Mouse (Mus musculus): ENCODE data around the gene B9d2. TPM values are rescaled to one million over a fixed set of nuclear protein-coding genes. Genes with fewer than 3 reads are reported as not detected.
A peak's percentile ranks its signal among the peaks of the same experiment; 100 is the strongest.

Gene B9d2
- 51.5 and 73.3 TPM in 2 replicates for polyA plus RNA-seq (2012; rRNA removed)

- peak; percentile 97 for DNase-seq (ENCODE audit: low read depth)
- peak; percentile 39; the same call in 1 of the 2 replicates for TF ChIP-seq POLR2A (IDR thresholded peaks at IDR 0.05; ENCODE audit: borderline replicate concordance, extremely low read depth, insufficient read depth, insufficient read length, poor library complexity, severe bottlenecking)
- no peak for TF ChIP-seq CTCF (IDR thresholded peaks at IDR 0.05; ENCODE audit: borderline replicate concordance, extremely low read depth, insufficient read depth, insufficient read length)
These were observed at the start of gene B9d2 for GRCm38 (mm10) chr7:25680514-25681258. Gene B9d2, plus strand, starts transcription at chr7:25680780.

- TF ChIP-seq POLR2A (IDR thresholded peaks at IDR 0.05; ENCODE audit: borderline replicate concordance, extremely low read depth, insufficient read depth, insufficient read length, poor library complexity, severe bottlenecking) (no peak), CTCF (IDR thresholded peaks at IDR 0.05; ENCODE audit: borderline replicate concordance, extremely low read depth, insufficient read depth, insufficient read length) (no peak)
- no peak for DNase-seq (ENCODE audit: low read depth)
These were observed 47.9 kb upstream of the B9d2 start for GRCm38 (mm10) chr7:25632679-25633078.

- TF ChIP-seq POLR2A (IDR thresholded peaks at IDR 0.05; ENCODE audit: borderline replicate concordance, extremely low read depth, insufficient read depth, insufficient read length, poor library complexity, severe bottlenecking) (no peak), CTCF (IDR thresholded peaks at IDR 0.05; ENCODE audit: borderline replicate concordance, extremely low read depth, insufficient read depth, insufficient read length) (no peak)
- DNase-seq (ENCODE audit: low read depth): no peak
These were observed 44.2 kb upstream of the B9d2 start for GRCm38 (mm10) chr7:25636373-25636772.

- no peak for TF ChIP-seq POLR2A (IDR thresholded peaks at IDR 0.05; ENCODE audit: borderline replicate concordance, extremely low read depth, insufficient read depth, insufficient read length, poor library complexity, severe bottlenecking)
- TF ChIP-seq CTCF (IDR thresholded peaks at IDR 0.05; ENCODE audit: borderline replicate concordance, extremely low read depth, insufficient read depth, insufficient read length): no peak
- DNase-seq (ENCODE audit: low read depth): no peak
These were observed 43.5 kb upstream of the B9d2 start for GRCm38 (mm10) chr7:25637099-25637498.

- no peak for DNase-seq (ENCODE audit: low read depth)
- TF ChIP-seq POLR2A (IDR thresholded peaks at IDR 0.05; ENCODE audit: borderline replicate concordance, extremely low read depth, insufficient read depth, insufficient read length, poor library complexity, severe bottlenecking) (no peak), CTCF (IDR thresholded peaks at IDR 0.05; ENCODE audit: borderline replicate concordance, extremely low read depth, insufficient read depth, insufficient read length) (no peak)
These were observed 40.8 kb upstream of the B9d2 start for GRCm38 (mm10) chr7:25639754-25640153.

GRCm38 (mm10) chr7:25644136-25644535 is 36.4 kb upstream of the B9d2 start:
- no peak for TF ChIP-seq POLR2A (IDR thresholded peaks at IDR 0.05; ENCODE audit: borderline replicate concordance, extremely low read depth, insufficient read depth, insufficient read length, poor library complexity, severe bottlenecking)
- no peak for TF ChIP-seq CTCF (IDR thresholded peaks at IDR 0.05; ENCODE audit: borderline replicate concordance, extremely low read depth, insufficient read depth, insufficient read length)
- no peak for DNase-seq (ENCODE audit: low read depth)

GRCm38 (mm10) chr7:25644631-25645030 is 35.9 kb upstream of the B9d2 start:
- no peak for DNase-seq (ENCODE audit: low read depth)
- TF ChIP-seq CTCF (IDR thresholded peaks at IDR 0.05; ENCODE audit: borderline replicate concordance, extremely low read depth, insufficient read depth, insufficient read length): no peak

GRCm38 (mm10) chr7:25645074-25645473 is 35.5 kb upstream of the B9d2 start:
- TF ChIP-seq CTCF (IDR thresholded peaks at IDR 0.05; ENCODE audit: borderline replicate concordance, extremely low read depth, insufficient read depth, insufficient read length) (no peak), POLR2A (IDR thresholded peaks at IDR 0.05; ENCODE audit: borderline replicate concordance, extremely low read depth, insufficient read depth, insufficient read length, poor library complexity, severe bottlenecking) (no peak)
- no peak for DNase-seq (ENCODE audit: low read depth)

GRCm38 (mm10) chr7:25647574-25648123 is 32.9 kb upstream of the B9d2 start:
- TF ChIP-seq CTCF (IDR thresholded peaks at IDR 0.05; ENCODE audit: borderline replicate concordance, extremely low read depth, insufficient read depth, insufficient read length): no peak
- TF ChIP-seq POLR2A (IDR thresholded peaks at IDR 0.05; ENCODE audit: borderline replicate concordance, extremely low read depth, insufficient read depth, insufficient read length, poor library complexity, severe bottlenecking): no peak
- DNase-seq (ENCODE audit: low read depth): no peak

GRCm38 (mm10) chr7:25649839-25650238 is 30.7 kb upstream of the B9d2 start:
- TF ChIP-seq CTCF (IDR thresholded peaks at IDR 0.05; ENCODE audit: borderline replicate concordance, extremely low read depth, insufficient read depth, insufficient read length): no peak
- TF ChIP-seq POLR2A (IDR thresholded peaks at IDR 0.05; ENCODE audit: borderline replicate concordance, extremely low read depth, insufficient read depth, insufficient read length, poor library complexity, severe bottlenecking): no peak
- no peak for DNase-seq (ENCODE audit: low read depth)

- TF ChIP-seq CTCF (IDR thresholded peaks at IDR 0.05; ENCODE audit: borderline replicate concordance, extremely low read depth, insufficient read depth, insufficient read length): no peak
- TF ChIP-seq POLR2A (IDR thresholded peaks at IDR 0.05; ENCODE audit: borderline replicate concordance, extremely low read depth, insufficient read depth, insufficient read length, poor library complexity, severe bottlenecking): no peak
- no peak for DNase-seq (ENCODE audit: low read depth)
These were observed 29.3 kb upstream of the B9d2 start for GRCm38 (mm10) chr7:25651281-25651680.

GRCm38 (mm10) chr7:25652244-25652759 is 28.3 kb upstream of the B9d2 start:
- no peak for DNase-seq (ENCODE audit: low read depth)
- no peak for TF ChIP-seq POLR2A (IDR thresholded peaks at IDR 0.05; ENCODE audit: borderline replicate concordance, extremely low read depth, insufficient read depth, insufficient read length, poor library complexity, severe bottlenecking)
- no peak for TF ChIP-seq CTCF (IDR thresholded peaks at IDR 0.05; ENCODE audit: borderline replicate concordance, extremely low read depth, insufficient read depth, insufficient read length)

Data from brain, embryonic 14.5 days (tissue).